Mouse (Mus musculus): ENCODE measurements at regions not wholly inside any gene's neighbourhood (a gene's known extent, or its start where the extent isn't known, plus 50 kb on each side); places are given as distances from the start of the nearest gene placed in this dataset.

- TF ChIP-seq CTCF (IDR thresholded peaks at IDR 0.05; ENCODE audit: control insufficient read depth, insufficient read depth, insufficient read length) = no peak
- TF ChIP-seq CEBPB (IDR thresholded peaks at IDR 0.05; ENCODE audit: low read depth) = no peak
- no peak for TF ChIP-seq MYOG (IDR thresholded peaks at IDR 0.05; ENCODE audit: control insufficient read depth, extremely low read depth, insufficient read length)
These were observed 334.3 kb upstream of the Acvr2a start for GRCm38 (mm10) chr2:48479601-48480000.

Measured in C2C12 (cell line).